Mouse (Mus musculus): ENCODE measurements at regions not wholly inside any gene's neighbourhood (a gene's known extent, or its start where the extent isn't known, plus 50 kb on each side); places are given as distances from the start of the nearest gene placed in this dataset.

DNA sequence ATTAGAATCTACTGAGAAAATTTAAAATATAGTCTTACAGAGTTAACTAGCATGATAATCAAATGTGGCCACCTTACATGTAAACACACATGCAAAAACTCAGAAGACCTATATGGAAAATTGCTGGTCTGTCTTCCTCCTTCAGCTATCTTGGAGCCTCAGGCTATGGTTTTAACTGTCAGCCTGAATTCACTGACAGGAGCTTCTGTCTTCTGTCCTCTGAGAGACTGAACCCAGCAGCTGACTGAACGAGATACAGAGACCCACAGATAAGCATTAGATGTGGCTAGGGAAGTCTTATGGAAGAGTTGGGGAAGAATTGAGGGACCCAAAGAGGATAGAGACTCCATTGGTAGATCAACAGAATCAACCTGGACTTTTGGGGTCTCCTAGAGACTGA, 360.0 kb upstream of the Meox2 start:
- intact Hi-C loops (cut with DNase I) = no loop called here
- no peak for DNase-seq

DNA sequence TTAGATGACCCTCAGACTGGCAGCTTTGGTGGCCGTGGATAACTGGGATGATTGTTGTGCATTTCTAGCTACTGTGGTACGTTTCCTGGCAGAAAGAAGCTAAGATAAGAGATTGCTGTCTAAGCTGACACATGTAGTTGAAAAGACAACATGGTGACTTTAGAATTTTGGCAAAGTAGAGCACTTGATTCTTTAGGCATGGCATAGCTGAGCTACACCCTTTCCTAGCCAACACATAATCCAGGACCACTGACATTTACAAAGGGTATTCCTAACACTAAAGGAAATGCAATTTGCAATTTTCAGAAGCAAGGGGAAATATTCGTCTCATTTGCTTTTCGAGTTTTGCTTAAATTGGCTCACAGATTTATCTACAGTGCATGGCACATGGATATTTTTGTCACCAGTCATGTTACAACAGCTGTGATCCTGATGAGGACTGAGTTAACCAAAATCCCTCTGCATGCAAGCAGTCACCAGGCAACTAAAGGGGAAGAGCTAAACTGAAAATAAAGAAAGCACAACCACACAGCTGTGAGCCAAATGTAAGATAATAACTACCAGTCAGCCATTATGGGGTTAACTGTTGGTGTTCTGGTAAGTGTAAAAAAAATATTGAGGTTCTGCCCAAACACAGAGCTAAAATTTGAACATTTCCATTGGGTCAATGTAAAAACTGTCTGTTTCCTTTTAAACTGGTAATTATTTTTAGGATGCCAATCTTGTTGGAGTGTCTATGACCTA, 342.9 kb upstream of the Meox2 start:
- intact Hi-C loops (cut with DNase I) = no loop called here

DNA sequence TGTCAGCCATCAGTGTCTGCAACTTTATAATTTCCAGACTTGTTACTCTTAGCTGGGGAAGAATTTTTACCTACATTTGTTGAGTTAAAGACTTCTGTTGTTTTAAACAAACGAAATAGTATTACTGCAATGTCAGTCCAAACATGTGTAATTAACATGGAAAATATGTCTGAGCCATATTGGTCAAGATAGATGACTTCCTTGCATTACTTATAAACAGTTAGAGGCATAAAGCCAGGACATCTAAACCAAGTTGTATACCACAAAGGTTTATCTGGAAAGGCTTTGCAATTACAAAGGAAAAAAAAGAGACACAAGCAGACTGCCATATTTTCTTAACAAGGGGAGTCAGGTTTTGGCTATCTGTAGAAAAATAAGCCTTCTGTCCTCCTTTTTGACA, 342.2 kb upstream of the Meox2 start:
- no peak for DNase-seq
- intact Hi-C loops (cut with DNase I) = no loop called here

More for the DNA sequence above, 342.9 kb upstream of the Meox2 start:
- no peak for DNase-seq

DNA sequence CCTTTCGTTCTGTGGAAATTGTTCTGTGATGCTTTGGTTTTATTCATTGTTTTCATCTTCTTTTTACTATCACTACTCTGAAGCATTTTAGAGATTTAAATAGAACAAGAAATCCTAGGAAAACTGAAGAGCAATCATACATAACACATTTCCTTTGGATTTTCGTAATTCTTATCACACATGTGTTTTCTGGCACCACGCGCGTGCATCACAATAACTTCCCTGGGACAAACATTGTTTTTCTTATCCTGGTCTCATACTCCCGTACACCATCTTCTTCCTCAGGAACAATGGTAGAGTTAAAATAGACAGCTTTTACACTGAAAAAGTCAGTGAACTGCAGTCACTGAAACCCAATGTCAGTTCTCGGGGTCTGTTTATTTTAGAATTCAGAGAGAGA, 327.6 kb upstream of the Meox2 start:
- peak in 1 of 2 experiments; percentile 4 for DNase-seq
- intact Hi-C loops (cut with DNase I) = loop anchor here (2.0 to 5.0 kb wide), 3 partner anchors 58 to 234 kb away; no protein-coding TSS in a partner anchor

GRCm38 (mm10) chr12:36790866-36791265, 317.5 kb upstream of the Meox2 start:
- intact Hi-C loops (cut with DNase I) = no loop called here
- no peak for DNase-seq

- intact Hi-C loops (cut with DNase I) = no loop called here
- DNase-seq = no peak
Measured at GRCm38 (mm10) chr12:36791430-36791829, 316.9 kb upstream of the Meox2 start.

DNA sequence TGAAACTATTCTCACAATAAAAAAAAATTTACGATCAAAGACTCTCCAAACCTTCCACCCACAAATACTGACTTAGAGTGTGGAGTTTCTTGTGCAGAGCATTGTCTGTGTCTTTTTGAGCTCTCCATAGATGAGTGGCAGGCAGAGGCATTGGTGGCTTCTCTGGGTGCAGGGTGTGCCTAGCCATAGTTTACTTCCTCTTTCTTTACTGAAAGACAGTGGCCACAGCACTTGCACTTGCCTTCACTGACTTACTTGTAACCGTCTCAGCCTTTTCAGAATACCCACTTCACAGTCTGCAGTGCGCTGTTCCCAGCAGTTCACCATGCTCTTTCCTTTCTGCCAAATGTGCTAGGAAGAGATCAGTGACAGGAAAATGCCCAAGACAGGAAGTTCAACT, 316.1 kb upstream of the Meox2 start:
- no peak for DNase-seq
- intact Hi-C loops (cut with DNase I) = no loop called here

GRCm38 (mm10) chr12:36793799-36794198, 314.5 kb upstream of the Meox2 start:
- intact Hi-C loops (cut with DNase I) = no loop called here
- DNase-seq = no peak

DNA sequence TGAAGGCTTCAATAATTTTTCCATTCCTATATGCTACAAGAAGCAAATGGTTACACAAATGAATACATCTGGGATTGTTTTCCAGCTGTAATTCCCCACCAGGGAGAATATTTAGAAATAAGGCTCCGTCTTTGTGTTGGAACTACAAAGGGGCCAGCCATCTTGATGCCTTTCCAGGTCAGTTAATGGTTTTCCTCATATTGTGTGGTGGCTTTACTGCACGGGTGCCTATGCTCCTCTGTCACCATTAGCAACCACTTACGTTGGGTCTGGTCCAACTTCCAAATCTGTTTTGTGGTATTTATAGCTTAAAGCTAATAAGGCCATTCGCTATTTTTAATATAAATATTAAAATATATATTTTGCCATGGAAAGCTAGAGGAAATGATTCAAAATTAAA, 312.1 kb upstream of the Meox2 start:
- intact Hi-C loops (cut with DNase I) = no loop called here
- no peak for DNase-seq

GRCm38 (mm10) chr12:36817938-36818337, 290.4 kb upstream of the Meox2 start:
- intact Hi-C loops (cut with DNase I) = no loop called here
- DNase-seq = no peak

- DNase-seq = no peak
- intact Hi-C loops (cut with DNase I) = no loop called here
Measured at GRCm38 (mm10) chr12:36818852-36819251, 289.5 kb upstream of the Meox2 start.

DNA sequence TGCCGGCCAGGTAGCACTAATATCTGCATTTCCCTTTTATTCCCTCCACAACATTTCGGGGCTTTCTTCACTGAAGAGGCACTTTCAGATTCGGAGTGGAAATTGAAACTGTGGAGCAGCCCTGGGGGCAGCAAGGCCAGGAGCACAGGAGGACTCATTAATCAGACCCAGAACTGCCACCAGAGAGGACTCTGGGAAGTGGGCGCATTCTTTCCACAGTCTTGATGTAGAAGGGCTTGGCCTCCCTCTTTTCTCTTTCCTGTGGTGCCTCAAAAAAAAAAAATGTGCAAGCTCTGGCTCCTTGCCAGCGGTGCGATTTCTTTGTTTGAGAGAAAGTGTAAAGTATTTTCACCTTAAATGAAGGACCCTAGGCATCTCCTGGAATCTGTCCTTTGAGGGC, 281.6 kb upstream of the Meox2 start:
- intact Hi-C loops (cut with DNase I) = no loop called here
- peak in 1 of 2 experiments; percentile 13 for DNase-seq

- intact Hi-C loops (cut with DNase I) = no loop called here
- DNase-seq = no peak
Measured at GRCm38 (mm10) chr12:36831307-36831997, 276.9 kb upstream of the Meox2 start.

DNA sequence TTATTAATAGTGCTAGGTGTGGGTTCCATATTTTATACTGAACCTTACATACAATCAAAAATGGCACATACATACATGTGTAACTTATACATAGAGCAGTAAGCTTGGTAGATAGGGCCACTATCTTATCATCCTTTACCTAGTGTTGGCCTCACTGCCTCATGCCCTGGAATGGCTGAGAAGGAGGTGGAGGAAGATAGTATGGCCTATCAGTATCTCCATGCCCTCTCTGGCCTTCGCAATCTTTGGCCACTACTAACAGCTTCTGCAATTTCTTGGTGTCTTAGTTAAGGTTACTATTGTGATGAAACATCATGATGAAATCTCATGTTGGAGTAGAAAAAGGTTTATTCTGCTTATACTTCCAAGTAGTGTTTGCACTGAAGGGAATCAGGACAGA, 265.4 kb upstream of the Meox2 start:
- DNase-seq = no peak
- intact Hi-C loops (cut with DNase I) = no loop called here

GRCm38 (mm10) chr12:36845130-36845529, 263.2 kb upstream of the Meox2 start:
- intact Hi-C loops (cut with DNase I) = no loop called here

GRCm38 (mm10) chr12:36849086-36849485, 259.3 kb upstream of the Meox2 start:
- intact Hi-C loops (cut with DNase I) = no loop called here
- no peak for DNase-seq

More at GRCm38 (mm10) chr12:36845130-36845529, 263.2 kb upstream of the Meox2 start:
- no peak for DNase-seq

GRCm38 (mm10) chr12:36863113-36863512, 245.2 kb upstream of the Meox2 start:
- no peak for DNase-seq
- intact Hi-C loops (cut with DNase I) = no loop called here

- intact Hi-C loops (cut with DNase I) = no loop called here
- no peak for DNase-seq
Measured at GRCm38 (mm10) chr12:36880724-36881123, 227.6 kb upstream of the Meox2 start.

DNA sequence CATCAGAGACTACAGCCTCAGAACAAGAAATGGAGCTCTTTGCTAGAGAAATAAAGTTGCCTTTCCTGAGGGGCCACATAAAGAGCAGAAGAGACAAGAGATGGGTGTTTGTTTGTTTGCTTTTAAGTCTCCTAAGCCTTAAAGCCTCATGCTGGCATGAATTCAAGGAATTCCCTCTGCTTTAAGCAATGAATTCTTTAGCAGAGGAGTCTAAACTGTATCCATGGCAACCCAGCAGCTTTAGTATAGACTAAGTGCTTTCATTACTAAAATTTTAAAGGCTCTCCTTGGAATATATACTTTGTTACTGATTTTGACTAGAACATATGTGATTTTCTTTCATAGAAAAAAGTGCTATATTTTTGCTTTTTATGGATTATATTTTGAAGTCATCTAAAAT, 195.0 kb upstream of the Meox2 start:
- intact Hi-C loops (cut with DNase I) = loop anchor here (10.0 kb wide), 2 partner anchors 351 to 541 kb away; no protein-coding TSS in a partner anchor
- no peak for DNase-seq

DNA sequence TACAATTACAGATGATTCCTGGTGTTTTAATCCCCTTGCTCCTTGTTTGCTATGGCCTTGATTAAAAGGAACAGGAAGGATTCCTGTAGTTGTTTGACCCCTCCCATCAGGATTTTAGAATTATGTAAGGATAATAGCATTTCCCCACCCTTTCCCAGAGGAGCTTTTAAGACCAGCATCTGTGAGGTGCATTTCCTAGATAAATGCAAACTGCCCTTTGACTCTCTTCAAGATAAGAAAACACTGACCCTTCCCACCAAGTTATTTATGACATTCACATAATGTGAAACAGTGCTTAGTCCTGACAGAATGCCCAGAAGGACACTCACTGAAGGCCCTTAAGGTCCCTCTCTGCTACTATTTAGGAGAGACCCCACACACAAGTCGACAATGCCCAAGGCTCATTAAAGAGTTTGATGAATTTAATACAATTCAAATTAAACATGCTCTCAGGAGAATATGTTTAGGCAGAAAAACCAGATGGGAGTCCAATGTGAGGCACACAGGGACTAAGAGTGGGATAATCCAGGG, 190.7 kb upstream of the Meox2 start:
- DNase-seq = no peak
- intact Hi-C loops (cut with DNase I) = loop anchor here (1.0 to 10.0 kb wide), 7 partner anchors 15 to 537 kb away; no protein-coding TSS in a partner anchor

DNA sequence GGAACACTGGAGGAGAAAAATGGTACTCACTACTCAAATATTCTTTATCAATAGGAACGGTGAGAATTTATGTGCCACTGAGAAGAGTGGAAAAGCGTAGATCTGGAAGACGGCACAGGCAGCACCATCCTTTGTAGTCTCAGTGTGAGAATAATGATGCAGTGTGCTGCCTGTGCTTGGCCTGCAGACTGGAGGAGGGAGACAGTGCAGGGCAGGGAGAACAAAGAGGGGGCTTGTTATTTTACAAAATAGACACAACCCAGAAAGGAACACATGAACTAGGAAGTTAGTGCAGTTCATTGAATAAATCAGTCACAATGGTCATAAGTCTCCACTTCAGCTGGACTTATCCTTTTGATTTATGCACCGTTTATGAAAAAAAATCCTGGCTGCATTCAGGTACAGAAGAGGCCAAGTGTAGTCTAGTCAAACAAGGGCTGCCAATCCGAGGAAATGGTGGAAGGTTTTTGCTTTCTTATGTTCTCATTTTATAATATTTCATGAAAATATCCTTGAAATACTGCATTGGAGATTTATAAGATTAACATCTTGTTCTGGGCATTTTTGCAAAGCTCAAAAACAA, 190.0 kb upstream of the Meox2 start:
- no peak for DNase-seq
- intact Hi-C loops (cut with DNase I) = loop anchor here (2.0 to 10.0 kb wide), 4 partner anchors 14 to 536 kb away; no protein-coding TSS in a partner anchor

Measured in heart, postnatal 36 days (tissue).